In the genomic region with DNA sequence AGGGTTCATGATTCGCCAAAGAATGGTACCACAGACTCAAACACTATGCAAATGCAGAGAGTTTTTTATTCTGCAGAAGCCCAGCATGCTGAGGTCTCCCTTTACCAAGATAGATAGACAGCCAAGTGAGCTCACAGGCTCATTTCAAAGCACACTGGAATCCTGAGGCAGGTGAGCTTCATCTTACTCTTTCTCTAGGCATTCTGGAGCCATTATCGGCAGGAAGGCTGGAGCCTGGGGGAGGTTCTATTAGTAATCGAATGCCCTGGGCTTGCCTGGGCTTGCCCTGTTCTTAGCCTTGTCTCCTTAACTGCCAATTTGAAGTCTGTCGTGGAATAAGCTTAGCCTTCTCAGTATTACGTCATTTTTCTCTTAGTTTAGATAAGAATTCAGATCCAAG, we compare ENCODE assay signal across 25 mouse cellular contexts.
DNase-seq lines count a peak whose midpoint lies in the region; ATAC-seq and TF ChIP-seq lines count a peak whose summit lies in the region.
"Had no signal": no experiment of that assay in that cellular context is flagged by ENCODE, and none has a peak within 500 bp of the region (broad histone marks: within the 10 kb centered on the region; RNA-seq: fewer than 3 reads in every experiment).

No protein-coding gene starts in this region.

- no peaks in the 10 kb centered on the region for H3K4me1 ChIP-seq in midbrain, postnatal 0 days (ENCODE audit: insufficient read depth, low read length)
- H3K4me1 ChIP-seq: embryonic facial prominence, embryonic 13.5 days; embryonic facial prominence, embryonic 15.5 days; forebrain, embryonic 10.5 days; forebrain, embryonic 12.5 days had no signal

- H3K27me3 ChIP-seq in midbrain, postnatal 0 days (ENCODE audit: insufficient read depth, low read length): no peaks in the 10 kb centered on the region
- H3K27me3 ChIP-seq: embryonic facial prominence, embryonic 13.5 days; embryonic facial prominence, embryonic 15.5 days; forebrain, embryonic 12.5 days; Patski had no signal

- 84% methylated on average over 5 of the region's 5 CpGs for WGBS in midbrain, postnatal 0 days

- H3K9ac ChIP-seq in midbrain, postnatal 0 days (replicated peaks; ENCODE audit: low read length, poor library complexity, severe bottlenecking): no peak overlapping the region
- H3K9ac ChIP-seq: embryonic facial prominence, embryonic 13.5 days; embryonic facial prominence, embryonic 15.5 days; forebrain, embryonic 12.5 days had no signal

- no peak overlapping the region for H3K4me2 ChIP-seq in midbrain, postnatal 0 days (ENCODE audit: low read depth, low read length, poor library complexity, severe bottlenecking)
- H3K4me2 ChIP-seq: embryonic facial prominence, embryonic 13.5 days; embryonic facial prominence, embryonic 15.5 days; forebrain, embryonic 12.5 days had no signal

- no peak overlapping the region for H3K27ac ChIP-seq in midbrain, postnatal 0 days (ENCODE audit: low read depth, low read length)
- H3K27ac ChIP-seq: embryonic facial prominence, embryonic 13.5 days; embryonic facial prominence, embryonic 15.5 days; forebrain, embryonic 10.5 days; forebrain, embryonic 12.5 days had no signal

- no peaks in the 10 kb centered on the region for H3K9me3 ChIP-seq in midbrain, postnatal 0 days (ENCODE audit: low read length)
- H3K9me3 ChIP-seq: embryonic facial prominence, embryonic 13.5 days; embryonic facial prominence, embryonic 15.5 days; G1E had no signal

- H3K4me3 ChIP-seq in midbrain, postnatal 0 days (ENCODE audit: low read depth, low read length): no peak overlapping the region
- H3K4me3 ChIP-seq: embryonic facial prominence, embryonic 13.5 days; embryonic facial prominence, embryonic 15.5 days; erythroblast, embryonic 14.5 days; forebrain, embryonic 10.5 days; forebrain, embryonic 12.5 days had no signal

- ATAC-seq in midbrain, postnatal 0 days (ENCODE audit: low FRiP score): no peak
- ATAC-seq: forebrain, embryonic 14.5 days; forebrain, embryonic 16.5 days; Patski had no signal

- DNase-seq in testis, postnatal 10 days (ENCODE audit: low spot score): peak; percentile 11
- DNase-seq in testis, postnatal 14 days (ENCODE audit: low spot score): no peak
- peak; percentile 65 for DNase-seq in ES-CJ7 (ENCODE audit: low read depth, low spot score)
- DNase-seq in R1 (ENCODE audit: low read depth, low spot score): peak; percentile 93
- DNase-seq in liver: no peak
- no peak for DNase-seq in midbrain, postnatal 0 days (ENCODE audit: low spot score)
- DNase-seq: adrenal gland, adult 2 months; adrenal gland, postnatal 10 days; adrenal gland, postnatal 25 days; cerebellum, adult 11 months; cerebellum, adult 18-20 months; cerebellum, adult 8-10 months; cerebellum, adult 9-11 months; cerebellum, postnatal 14 days; cerebellum, postnatal 36 days; embryo, embryonic 11 days had no signal

- H3K36me3 ChIP-seq in midbrain, postnatal 0 days (ENCODE audit: insufficient read depth, low read length): no peaks in the 10 kb centered on the region
- H3K36me3 ChIP-seq: embryonic facial prominence, embryonic 13.5 days; embryonic facial prominence, embryonic 15.5 days; forebrain, embryonic 10.5 days; forebrain, embryonic 12.5 days; G1E had no signal

- no peak for TF ChIP-seq CTCF in midbrain, postnatal 0 days (IDR thresholded peaks at IDR 0.05)

Comparison
In these comparisons a context has a peak if more than half of its experiments do, and no peak if none do; other contexts are left out.
1. DNase-seq: peak in testis, postnatal 10 days (single experiment), ES-CJ7 (single experiment) and R1 (single experiment); none in testis, postnatal 14 days (single experiment), liver (single experiment) and midbrain, postnatal 0 days (single experiment).